Mouse (Mus musculus) MEL (cell line): Measurements from ENCODE around the gene Atp5h. TPM values are rescaled to one million over a fixed set of nuclear protein-coding genes. Genes with fewer than 3 reads are reported as not detected.

Experiments used
- DNase-seq: peaks from one replicate; pipeline ENCODE4 v3.0.0; 2011; ENCODE audit warnings: low read depth, low spot score
- H3K27ac ChIP-seq: 2 replicates; pipeline ENCODE4 v1.5.1; 2012; ENCODE audit warnings: low read depth, mild to moderate bottlenecking, control low read depth, low read length, moderate library complexity; ENCODE audit not compliant: control insufficient read depth
- H3K27me3 ChIP-seq, 2 experiments: fragments of 150-350 bp in 1 of 2; sonication (generic) in 1 of 2; 2 replicates each; pipeline ENCODE4 v1.6.1; 2012; ENCODE audit warnings: low read length in 2 of 2, mild to moderate bottlenecking in 2 of 2, improper control_type of control experiment in 1 of 2, moderate library complexity in 1 of 2; ENCODE audit not compliant: insufficient read depth in 2 of 2, control insufficient read depth in 1 of 2
- H3K36me3 ChIP-seq, 2 experiments: 2 replicates each; pipeline ENCODE4 v1.6.1; 2012 to 2014; ENCODE audit warnings: low read length in 2 of 2, improper control_type of control experiment in 1 of 2, inconsistent platforms in 1 of 2, mild to moderate bottlenecking in 1 of 2; ENCODE audit not compliant: insufficient read depth in 2 of 2, control insufficient read depth in 1 of 2
- H3K4me1 ChIP-seq, 2 experiments: fragments of 150-350 bp in 1 of 2; sonication (generic) in 1 of 2; 2 replicates each; pipeline ENCODE4 v1.6.1; 2012; ENCODE audit warnings: low read length in 2 of 2, improper control_type of control experiment in 1 of 2, mild to moderate bottlenecking in 1 of 2; ENCODE audit not compliant: insufficient read depth in 2 of 2, control insufficient read depth in 1 of 2
- H3K4me3 ChIP-seq, 2 experiments: fragments of 150-350 bp in 1 of 2; sonication (generic) in 1 of 2; 2 replicates each; pipeline ENCODE4 v1.5.1; 2012; ENCODE audit warnings: low read depth in 2 of 2, low read length in 2 of 2, mild to moderate bottlenecking in 2 of 2, moderate library complexity in 2 of 2, control low read depth in 1 of 2, improper control_type of control experiment in 1 of 2; ENCODE audit not compliant: control insufficient read depth in 1 of 2, insufficient read depth in 1 of 2
- H3K79me2 ChIP-seq: 2 replicates; pipeline ENCODE4 v1.6.1; 2012; ENCODE audit warnings: mild to moderate bottlenecking, low read length, moderate library complexity; ENCODE audit not compliant: control insufficient read depth, poor library complexity, insufficient read depth
- H3K9ac ChIP-seq: 2 replicates; pipeline ENCODE4 v1.6.1; 2012; ENCODE audit warnings: low read depth, mild to moderate bottlenecking, control low read depth, low read length, moderate library complexity; ENCODE audit not compliant: control insufficient read depth, poor library complexity, severe bottlenecking
- H3K9me3 ChIP-seq: fragments of 150-350 bp; sonication (generic); replicated peaks from 2 replicates; pipeline ENCODE4 v1.6.1; 2012; ENCODE audit warnings: mild to moderate bottlenecking, low read length, improper control_type of control experiment, moderate library complexity; ENCODE audit not compliant: insufficient read depth
- BHLHE40 ChIP-seq: IDR thresholded peaks from 2 replicates; pipeline ENCODE4 v1.6.1; 2012; ENCODE audit warnings: low read depth, mild to moderate bottlenecking, inconsistent platforms, low read length, improper control_type of control experiment, borderline replicate concordance
- CHD1 ChIP-seq: IDR thresholded peaks from 2 replicates; pipeline ENCODE4 v1.6.1; 2012; ENCODE audit warnings: low read depth, mild to moderate bottlenecking, inconsistent platforms, low read length, improper control_type of control experiment
- CHD2 ChIP-seq: IDR thresholded peaks from 2 replicates; pipeline ENCODE4 v1.6.1; 2011; ENCODE audit warnings: low read length, improper control_type of control experiment
- ELF1 ChIP-seq: IDR thresholded peaks from 2 replicates; pipeline ENCODE4 v1.6.1; 2014; ENCODE audit warnings: low read depth, mild to moderate bottlenecking, inconsistent platforms, low read length, improper control_type of control experiment, moderate library complexity
- HCFC1 ChIP-seq: IDR thresholded peaks from 2 replicates; pipeline ENCODE4 v1.6.1; 2012; ENCODE audit warnings: low read depth, mild to moderate bottlenecking, inconsistent platforms, low read length, improper control_type of control experiment, moderate library complexity
- MAZ ChIP-seq: IDR thresholded peaks from 2 replicates; pipeline ENCODE4 v1.6.1; 2012; ENCODE audit warnings: low read depth, mild to moderate bottlenecking, inconsistent platforms, low read length, improper control_type of control experiment
- MEF2A ChIP-seq: IDR thresholded peaks from 2 replicates; pipeline ENCODE4 v1.6.1; 2014; ENCODE audit warnings: low read depth, mild to moderate bottlenecking, inconsistent platforms, low read length, improper control_type of control experiment; ENCODE audit not compliant: poor library complexity, insufficient replicate concordance, severe bottlenecking; ENCODE audit errors: extremely low read depth
- MXI1 ChIP-seq: IDR thresholded peaks from 2 replicates; pipeline ENCODE4 v1.6.1; 2011; ENCODE audit warnings: mild to moderate bottlenecking, low read depth, low read length, improper control_type of control experiment
- MYB ChIP-seq: IDR thresholded peaks from 2 replicates; pipeline ENCODE4 v1.6.1; 2011; ENCODE audit warnings: mild to moderate bottlenecking, low read depth, low read length, improper control_type of control experiment
- NELFE ChIP-seq: IDR thresholded peaks from 2 replicates; pipeline ENCODE4 v1.6.1; 2011; ENCODE audit warnings: low read depth, low read length, improper control_type of control experiment
- NRF1 ChIP-seq: IDR thresholded peaks from 2 replicates; pipeline ENCODE4 v1.6.1; 2014; ENCODE audit warnings: low read depth, mild to moderate bottlenecking, inconsistent platforms, low read length, improper control_type of control experiment, moderate library complexity; ENCODE audit not compliant: poor library complexity, insufficient read depth, severe bottlenecking
- POLR2A ChIP-seq, 2 experiments: IDR thresholded peaks; 2 replicates each; pipeline ENCODE4 v1.6.1; 2011 to 2012; ENCODE audit warnings: low read length in 2 of 2, mild to moderate bottlenecking in 2 of 2, control low read depth in 1 of 2, improper control_type of control experiment in 1 of 2, low read depth in 1 of 2, moderate library complexity in 1 of 2; ENCODE audit not compliant: control insufficient read depth in 1 of 2, insufficient read depth in 1 of 2, poor library complexity in 1 of 2
- POLR2AphosphoS2 ChIP-seq: IDR thresholded peaks from 2 replicates; pipeline ENCODE4 v1.6.1; 2011; ENCODE audit warnings: low read length, improper control_type of control experiment
- SIN3A ChIP-seq: IDR thresholded peaks from 2 replicates; pipeline ENCODE4 v1.6.1; 2012; ENCODE audit warnings: low read length, improper control_type of control experiment, inconsistent platforms
- SMC3 ChIP-seq: IDR thresholded peaks from 2 replicates; pipeline ENCODE4 v1.6.1; 2011; ENCODE audit warnings: low read depth, low read length, improper control_type of control experiment
- TAL1 ChIP-seq: IDR thresholded peaks from 2 replicates; pipeline ENCODE4 v1.6.1; 2012; ENCODE audit warnings: mild to moderate bottlenecking, inconsistent platforms, low read length, moderate library complexity, mixed read lengths
- TBP ChIP-seq: IDR thresholded peaks from 2 replicates; pipeline ENCODE4 v1.8.0; 2011; ENCODE audit warnings: low read depth, low read length, improper control_type of control experiment
- UBTF ChIP-seq: IDR thresholded peaks from 2 replicates; pipeline ENCODE4 v1.6.1; 2012; ENCODE audit warnings: low read depth, mild to moderate bottlenecking, inconsistent platforms, low read length, improper control_type of control experiment, moderate library complexity, borderline replicate concordance; ENCODE audit not compliant: insufficient read depth
- USF1 ChIP-seq: IDR thresholded peaks from 2 replicates; pipeline ENCODE4 v1.6.1; 2014; ENCODE audit warnings: low read depth, mild to moderate bottlenecking, inconsistent platforms, low read length, improper control_type of control experiment, moderate library complexity
- ZC3H11A ChIP-seq: IDR thresholded peaks from 2 replicates; pipeline ENCODE4 v1.6.1; 2012; ENCODE audit warnings: low read depth, mild to moderate bottlenecking, inconsistent platforms, low read length, improper control_type of control experiment
- ZKSCAN1 ChIP-seq: IDR thresholded peaks from 2 replicates; pipeline ENCODE4 v1.6.1; 2012; ENCODE audit warnings: low read depth, mild to moderate bottlenecking, inconsistent platforms, low read length, improper control_type of control experiment, moderate library complexity
- polyA plus RNA-seq, 2 experiments: library from polyadenylated mRNA; stranded (reverse) in 1 of 2; unstranded in 1 of 2; fragments of >175 nt in 1 of 2; fragments of >200 nt in 1 of 2; gene quantifications; 2 replicates each; pipeline versions ENCODE4 v1.2.1 to v1.2.4; 2012; ENCODE audit warnings: low replicate concordance in 2 of 2, low read depth in 1 of 2; ENCODE audit not compliant: insufficient read length in 2 of 2, insufficient read depth in 1 of 2, missing spikeins in 1 of 2
- total RNA-seq: library from RNA; depleted of rRNA; stranded (reverse); fragments of 300-350 nt; gene quantifications from 2 replicates; pipeline ENCODE4 v1.2.3, GENCODE M21; 2012

The Atp5h gene
- total and polyA plus RNA-seq, 3 experiments = 525 to 1,715 (median 706) TPM

GRCm38 (mm10) chr11:115383701-115384474 lies 35.9 kb downstream of the Atp5h start (continued):
- TF ChIP-seq CHD1 (no peak), MAZ (no peak), MYB (0 out of 2 replicates have a peak, but pooled peaks have one; percentile 6), ZKSCAN1 (no peak)

GRCm38 (mm10) chr11:115382891-115383290 lies 36.9 kb downstream of the Atp5h start:
- DNase-seq = peak; percentile 32
- Histone ChIP-seq H3K9me3 (no peaks in the 10 kb centered on the region), H3K27ac (no peak overlapping the region), H3K79me2 (peaks cover 4% of the 10 kb centered on the region; the same call in 1 of the 2 replicates), H3K27me3 (no peaks in the 10 kb centered on the region), H3K9ac (peak overlapping the region; percentile 83; the same call in 1 of the 2 replicates), H3K4me1 (peaks cover 8 to 22% of the 10 kb centered on the region in 2 experiments; a peak in 3 of 4 replicates), H3K36me3 (peaks cover 0 to 9% of the 10 kb centered on the region in 2 experiments; a peak in 2 of 4 replicates), H3K4me3 (peak overlapping the region; percentile 84 to 88)
- no peak for TF ChIP-seq TBP
- no peak for TF ChIP-seq UBTF
- no peak for TF ChIP-seq POLR2A (IDR thresholded peaks at IDR 0.05; ENCODE audit: control insufficient read depth in 1 of 2, insufficient read depth in 1 of 2, low read depth in 1 of 2, low read length in 2 of 2, poor library complexity in 1 of 2)
- no peak for TF ChIP-seq TAL1
- TF ChIP-seq SMC3 = no peak
- no peak for TF ChIP-seq HCFC1
- TF ChIP-seq CHD2 = no peak
- TF ChIP-seq POLR2AphosphoS2 = no peak

- TF ChIP-seq USF1 (no peak), NRF1 (no peak), CHD1 (no peak), MEF2A (no peak), NELFE (peak; percentile 46), POLR2AphosphoS2 (peak; percentile 33; the same call in 1 of the 2 replicates), ELF1 (peak; percentile 36; the same call in 1 of the 2 replicates), HCFC1 (peak; percentile 47; the same call in 1 of the 2 replicates), SIN3A (peak; percentile 50; the same call in 1 of the 2 replicates), BHLHE40 (no peak), TBP (0 out of 2 replicates have a peak, but pooled peaks have one; percentile 10), MAZ (no peak), ZC3H11A (no peak), POLR2A (IDR thresholded peaks at IDR 0.05; ENCODE audit: control insufficient read depth in 1 of 2, insufficient read depth in 1 of 2, low read depth in 1 of 2, low read length in 2 of 2, poor library complexity in 1 of 2) (peak; percentile 58 to 72; a peak in 3 of 4 replicates), UBTF (peak; percentile 76; the same call in 1 of the 2 replicates), MXI1 (peak; percentile 69)
- TF ChIP-seq, all 39 proteins: peak for 9
- H3K79me2 ChIP-seq = peaks cover 4% of the 10 kb centered on the region; the same call in 1 of the 2 replicates
- peak within 1 kb of the TSS; percentile 84 to 88 for H3K4me3 ChIP-seq
- H3K9ac ChIP-seq = peak within 1 kb of the TSS; percentile 83
- peak; percentile 86 for DNase-seq
- no peak within 1 kb of the TSS for H3K27ac ChIP-seq
- peaks cover 10 to 23% of the 10 kb centered on the region in 2 experiments; a peak in 3 of 4 replicates for H3K4me1 ChIP-seq
- no peaks in the 10 kb centered on the region for H3K27me3 ChIP-seq
- no peaks in the 10 kb centered on the region for H3K9me3 ChIP-seq
- H3K36me3 ChIP-seq = peaks cover 0 to 11% of the 10 kb centered on the region in 2 experiments; a peak in 2 of 4 replicates
Observed at GRCm38 (mm10) chr11:115381743-115382539, 37.8 kb downstream of the Atp5h start, which contains the start of gene Cdr2l. TSS of gene Cdr2l (plus strand) at chr11:115381916.
